Mouse (Mus musculus) stomach, embryonic 14.5 days (tissue): ENCODE measurements at regions not wholly inside any gene's neighbourhood (a gene's known extent, or its start where the extent isn't known, plus 50 kb on each side); places are given as distances from the start of the nearest gene placed in this dataset.

Source experiments
- ATAC-seq: fragments of 200-750 bp; cut with Nextera tagmentation; 2 replicates; pipeline ENCODE4 v1.8.0; 2017; ENCODE audit warnings: low read depth, moderate TSS enrichment; ENCODE audit not compliant: insufficient number of reproducible peaks, insufficient read depth, low FRiP score
- H3K27ac ChIP-seq: fragments of 300-500 bp; sonication (generic); 2 replicates; pipeline ENCODE4 v1.5.1; 2014; ENCODE audit warnings: mild to moderate bottlenecking, low read length, moderate library complexity, mixed read lengths
- H3K27me3 ChIP-seq: fragments of 300-500 bp; sonication (generic); 2 replicates; pipeline ENCODE4 v1.6.1; 2014; ENCODE audit warnings: low read length, control low read depth, mixed read lengths; ENCODE audit not compliant: control insufficient read depth, insufficient read depth
- H3K36me3 ChIP-seq: fragments of 300-500 bp; sonication (generic); 2 replicates; pipeline ENCODE4 v1.6.1; 2014; ENCODE audit warnings: mild to moderate bottlenecking, control low read depth, low read length, moderate library complexity, mixed read lengths; ENCODE audit not compliant: control insufficient read depth, insufficient read depth
- H3K4me1 ChIP-seq: fragments of 300-500 bp; sonication (generic); 2 replicates; pipeline ENCODE4 v1.6.1; 2014; ENCODE audit warnings: low read length, control low read depth, mixed read lengths; ENCODE audit not compliant: control insufficient read depth, insufficient read depth
- H3K4me2 ChIP-seq: fragments of 300-500 bp; sonication (generic); replicated peaks from 2 replicates; pipeline ENCODE4 v1.6.1; 2014; ENCODE audit warnings: low read depth, low read length, control low read depth
- H3K4me3 ChIP-seq: fragments of 300-500 bp; sonication (generic); 2 replicates; pipeline ENCODE4 v1.5.1; 2014; ENCODE audit warnings: low read depth, low read length, control low read depth
- H3K9ac ChIP-seq: fragments of 300-500 bp; sonication (generic); replicated peaks from 2 replicates; pipeline ENCODE4 v1.6.1; 2014; ENCODE audit warnings: low read depth, mild to moderate bottlenecking, control low read depth, low read length, moderate library complexity, mixed read lengths
- H3K9me3 ChIP-seq: fragments of 300-500 bp; sonication (generic); 2 replicates; pipeline ENCODE4 v1.6.1; 2016; ENCODE audit warnings: low read depth, low read length, control low read depth; ENCODE audit not compliant: control insufficient read depth
- WGBS: fragments of 180-500 bp; shearing (Covaris S2); extraction: QIAGEN DNeasy Blood & Tissue Kit; methylation state at CpG from one replicate; pipeline ENCODE4 v1.1.7; 2014; 5-methylcytosine and 5-hydroxymethylcytosine counted together

GRCm38 (mm10) chr12:6211266-6211665 is 835.8 kb upstream of the Klhl29 start:
- no peaks in the 10 kb centered on the region for H3K36me3 ChIP-seq
- no peaks in the 10 kb centered on the region for H3K9me3 ChIP-seq
- ATAC-seq: no peak
- no peak overlapping the region for H3K9ac ChIP-seq
- no peak overlapping the region for H3K4me3 ChIP-seq
- WGBS: 68% methylated on average over 1 of the region's 1 CpGs
- H3K27ac ChIP-seq: no peak overlapping the region
- no peak overlapping the region for H3K4me2 ChIP-seq
- no peaks in the 10 kb centered on the region for H3K27me3 ChIP-seq
- no peaks in the 10 kb centered on the region for H3K4me1 ChIP-seq

DNA sequence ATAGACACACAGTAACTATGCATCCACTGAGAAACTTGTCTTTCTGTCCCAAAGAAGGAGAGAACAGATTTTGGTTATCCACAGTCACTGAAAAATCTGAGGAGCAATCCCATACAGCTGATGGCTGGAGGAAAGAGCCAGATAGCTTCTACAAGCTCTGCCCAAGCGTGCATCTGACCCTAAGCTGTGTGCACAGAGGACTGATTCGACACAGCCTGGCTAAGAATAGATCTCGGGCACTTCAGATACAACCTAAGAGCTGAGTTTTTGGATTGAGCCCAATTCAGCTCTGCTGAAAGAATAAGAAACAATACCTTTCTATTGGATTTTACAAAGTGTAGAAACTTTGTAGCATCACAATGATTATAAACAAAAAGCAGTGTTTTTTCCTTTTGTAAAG is 813.8 kb upstream of the Klhl29 start:
- H3K27ac ChIP-seq: no peak overlapping the region
- H3K4me2 ChIP-seq: no peak overlapping the region
- no peaks in the 10 kb centered on the region for H3K36me3 ChIP-seq
- no peak overlapping the region for H3K9ac ChIP-seq
- H3K27me3 ChIP-seq: no peaks in the 10 kb centered on the region
- H3K4me3 ChIP-seq: no peak overlapping the region
- WGBS: 53% methylated on average over 3 of the region's 3 CpGs
- no peaks in the 10 kb centered on the region for H3K9me3 ChIP-seq
- H3K4me1 ChIP-seq: no peaks in the 10 kb centered on the region
- ATAC-seq: no peak

- H3K4me2 ChIP-seq: no peak overlapping the region
Observed at GRCm38 (mm10) chr12:6168795-6169194, 793.3 kb upstream of the Klhl29 start.

GRCm38 (mm10) chr12:6154287-6154686 is 778.8 kb upstream of the Klhl29 start:
- H3K4me2 ChIP-seq: no peak overlapping the region
- H3K4me1 ChIP-seq: no peaks in the 10 kb centered on the region
- 74% methylated on average over 2 of the region's 2 CpGs for whole genome bisulfite sequencing
- no peaks in the 10 kb centered on the region for H3K27me3 ChIP-seq
- no peak overlapping the region for H3K4me3 ChIP-seq
- no peaks in the 10 kb centered on the region for H3K36me3 ChIP-seq
- no peak overlapping the region for H3K9ac ChIP-seq
- no peak overlapping the region for H3K27ac ChIP-seq
- ATAC-seq: no peak
- H3K9me3 ChIP-seq: no peaks in the 10 kb centered on the region

More at GRCm38 (mm10) chr12:6168795-6169194, 793.3 kb upstream of the Klhl29 start:
- ATAC-seq: no peak
- Histone ChIP-seq H3K27ac (no peak overlapping the region), H3K4me1 (no peaks in the 10 kb centered on the region), H3K27me3 (no peaks in the 10 kb centered on the region), H3K36me3 (no peaks in the 10 kb centered on the region), H3K4me3 (no peak overlapping the region), H3K9me3 (no peaks in the 10 kb centered on the region), H3K9ac (no peak overlapping the region)

DNA sequence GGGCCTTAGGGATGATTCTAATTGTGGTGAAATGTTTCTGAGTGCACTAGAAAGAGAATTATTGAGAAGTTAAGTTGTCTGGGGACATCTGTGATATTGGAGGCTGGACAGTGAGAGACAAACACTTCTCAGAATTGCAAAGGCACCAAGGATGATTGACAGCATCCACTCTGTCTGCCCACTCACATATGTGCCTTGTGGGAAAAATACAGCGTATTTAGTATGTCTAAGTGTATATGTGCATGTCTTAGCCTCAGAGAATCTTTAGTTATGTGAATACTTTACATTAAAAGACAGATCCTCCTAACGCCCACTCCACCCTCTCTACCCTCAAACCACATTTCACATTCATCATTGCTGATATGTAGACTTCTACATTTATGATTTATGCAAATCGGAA is 776.0 kb upstream of the Klhl29 start:
- H3K4me1 ChIP-seq: no peaks in the 10 kb centered on the region

DNA sequence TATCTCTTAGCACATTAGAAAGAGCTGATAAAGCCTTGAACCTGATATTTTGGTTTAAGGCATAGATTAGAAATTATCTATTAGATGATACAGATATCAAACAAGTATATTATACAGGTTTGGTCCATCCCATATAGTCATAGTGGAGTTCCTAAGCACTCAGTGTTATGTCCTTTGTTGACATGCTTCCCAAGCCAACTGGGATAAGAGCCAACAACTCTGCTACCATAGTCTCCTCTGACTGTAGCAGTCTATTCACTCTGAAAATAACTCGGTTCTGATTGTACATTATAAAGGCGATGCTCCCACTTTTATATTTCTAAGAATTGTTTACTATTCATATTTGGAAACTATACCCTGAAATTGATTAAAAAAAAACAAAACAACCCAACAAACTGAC is 757.0 kb upstream of the Klhl29 start:
- ATAC-seq: no peak
- Histone ChIP-seq H3K9me3 (no peaks in the 10 kb centered on the region), H3K9ac (no peak overlapping the region), H3K27me3 (no peaks in the 10 kb centered on the region), H3K27ac (no peak overlapping the region), H3K4me1 (no peaks in the 10 kb centered on the region), H3K4me3 (no peak overlapping the region), H3K36me3 (no peaks in the 10 kb centered on the region), H3K4me2 (no peak overlapping the region)
- WGBS: 83% methylated on average over 2 of the region's 2 CpGs

More for the DNA sequence above, 776.0 kb upstream of the Klhl29 start:
- Histone ChIP-seq H3K36me3 (no peaks in the 10 kb centered on the region), H3K27me3 (no peaks in the 10 kb centered on the region), H3K9me3 (no peaks in the 10 kb centered on the region), H3K4me3 (no peak overlapping the region), H3K4me2 (no peak overlapping the region), H3K27ac (no peak overlapping the region), H3K9ac (no peak overlapping the region)
- ATAC-seq: no peak
- WGBS: 87% methylated on average over 3 of the region's 3 CpGs

DNA sequence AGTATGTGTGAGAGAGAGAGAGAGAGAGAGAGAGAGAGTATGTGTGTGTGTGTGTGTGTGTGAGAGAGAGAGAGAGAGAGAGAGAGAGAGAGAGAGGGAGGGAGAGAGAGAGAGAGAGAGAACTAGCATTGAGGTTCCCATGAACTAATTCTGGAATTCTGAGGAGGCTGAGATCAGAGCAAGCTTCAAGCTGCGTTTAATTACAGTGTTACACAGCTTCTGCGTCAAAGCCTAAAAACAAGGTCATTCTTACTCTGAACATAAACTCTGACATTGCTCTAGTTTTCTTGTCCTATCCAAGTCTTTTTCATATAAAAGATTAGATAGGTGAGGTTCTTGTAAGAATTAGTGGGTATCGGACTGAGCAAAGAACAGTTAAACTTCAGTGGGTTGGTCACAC is 744.1 kb upstream of the Klhl29 start:
- Histone ChIP-seq H3K9me3 (no peaks in the 10 kb centered on the region), H3K9ac (no peak overlapping the region), H3K36me3 (no peaks in the 10 kb centered on the region), H3K4me3 (no peak overlapping the region), H3K4me2 (no peak overlapping the region), H3K27me3 (no peaks in the 10 kb centered on the region), H3K4me1 (no peaks in the 10 kb centered on the region), H3K27ac (no peak overlapping the region)
- WGBS: 95% methylated on average over 3 of the region's 3 CpGs
- no peak for ATAC-seq

GRCm38 (mm10) chr12:6115254-6115653 is 739.8 kb upstream of the Klhl29 start:
- Histone ChIP-seq H3K4me3 (no peak overlapping the region), H3K9me3 (no peaks in the 10 kb centered on the region), H3K4me2 (no peak overlapping the region), H3K36me3 (no peaks in the 10 kb centered on the region), H3K27me3 (no peaks in the 10 kb centered on the region), H3K9ac (no peak overlapping the region), H3K27ac (no peak overlapping the region), H3K4me1 (no peaks in the 10 kb centered on the region)
- WGBS: 70% methylated on average over 1 of the region's 1 CpGs
- no peak for ATAC-seq

GRCm38 (mm10) chr12:6097295-6097694 is 721.8 kb upstream of the Klhl29 start:
- no peaks in the 10 kb centered on the region for H3K4me1 ChIP-seq
- H3K4me2 ChIP-seq: no peak overlapping the region
- H3K9me3 ChIP-seq: no peaks in the 10 kb centered on the region
- no peaks in the 10 kb centered on the region for H3K36me3 ChIP-seq
- WGBS: 75% methylated on average over 1 of the region's 1 CpGs
- no peak overlapping the region for H3K4me3 ChIP-seq
- H3K9ac ChIP-seq: no peak overlapping the region
- ATAC-seq: no peak
- H3K27me3 ChIP-seq: no peaks in the 10 kb centered on the region
- H3K27ac ChIP-seq: no peak overlapping the region
